Mouse (Mus musculus): ENCODE data around the gene Slc30a7. TPM values are rescaled to one million over a fixed set of nuclear protein-coding genes. Genes with fewer than 3 reads are reported as not detected.

The Slc30a7 gene
- polyA plus RNA-seq, 1 experiment from 2014 or later: 37.0 TPM

DNA sequence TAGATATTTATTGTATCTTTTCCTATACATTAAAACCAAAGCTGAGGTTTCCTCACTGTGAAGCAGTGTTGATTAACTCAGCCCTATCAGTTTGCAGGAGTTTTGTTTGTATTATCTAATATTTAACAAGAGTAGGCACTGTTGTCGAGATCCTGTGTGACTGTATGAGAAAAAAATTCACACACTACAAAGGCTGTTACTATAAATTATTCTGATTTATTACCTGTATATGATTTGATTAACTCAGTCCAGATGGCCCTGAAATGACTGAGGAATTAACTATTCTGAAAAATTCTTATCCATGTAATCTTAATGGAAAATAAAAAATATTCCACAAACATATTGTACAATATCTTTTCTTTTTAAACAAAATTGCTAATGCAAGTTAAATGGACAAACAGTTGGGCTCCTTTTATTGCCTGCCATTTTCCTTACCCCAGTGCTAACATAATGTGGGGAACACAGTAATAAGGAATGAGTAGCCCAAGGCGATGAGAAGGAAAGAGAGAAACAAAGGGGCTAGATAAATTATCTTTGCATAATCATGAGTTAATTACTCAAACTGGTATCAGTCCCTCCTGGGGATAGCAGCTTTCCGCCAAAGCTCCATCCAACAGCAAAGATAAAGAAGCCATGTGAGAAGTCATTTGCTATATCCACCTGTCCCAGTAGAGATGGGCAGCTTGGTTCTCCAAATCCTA is 57.8 kb downstream of the Slc30a7 start:
- peaks cover 17% of the 10 kb centered on the region; the same call in 1 of the 2 replicates for H3K36me3 ChIP-seq (ENCODE audit: control insufficient read depth, insufficient read depth, low read length)
- WGBS: 67% methylated on average over 3 of the region's 3 CpGs

GRCm38 (mm10) chr3:115946272-115946671 is 60.9 kb downstream of the Slc30a7 start:
- Histone ChIP-seq H3K27me3 (ENCODE audit: control insufficient read depth, insufficient read depth, low read length) (no peaks in the 10 kb centered on the region), H3K4me3 (ENCODE audit: low read depth, low read length) (no peak overlapping the region), H3K36me3 (ENCODE audit: control insufficient read depth, insufficient read depth, low read length) (peaks cover 9% of the 10 kb centered on the region; the same call in 1 of the 2 replicates), H3K27ac (ENCODE audit: low read length) (no peak overlapping the region), H3K4me2 (replicated peaks; ENCODE audit: low read depth, low read length) (no peak overlapping the region), H3K9me3 (ENCODE audit: control insufficient read depth, low read depth, low read length) (no peaks in the 10 kb centered on the region), H3K4me1 (ENCODE audit: control insufficient read depth, insufficient read depth, low read length) (no peaks in the 10 kb centered on the region), H3K9ac (replicated peaks; ENCODE audit: low read depth, low read length) (no peak overlapping the region)
- WGBS: 91% methylated on average over 8 of the region's 8 CpGs
- no peak for ATAC-seq (ENCODE audit: insufficient number of reproducible peaks, insufficient read depth, low FRiP score, low read depth)

More for the DNA sequence above, 57.8 kb downstream of the Slc30a7 start:
- Histone ChIP-seq H3K27me3 (ENCODE audit: control insufficient read depth, insufficient read depth, low read length) (no peaks in the 10 kb centered on the region), H3K4me3 (ENCODE audit: low read depth, low read length) (no peak overlapping the region), H3K4me1 (ENCODE audit: control insufficient read depth, insufficient read depth, low read length) (no peaks in the 10 kb centered on the region), H3K9me3 (ENCODE audit: control insufficient read depth, low read depth, low read length) (no peaks in the 10 kb centered on the region), H3K9ac (replicated peaks; ENCODE audit: low read depth, low read length) (no peak overlapping the region), H3K4me2 (replicated peaks; ENCODE audit: low read depth, low read length) (no peak overlapping the region), H3K27ac (ENCODE audit: low read length) (no peak overlapping the region)
- ATAC-seq (ENCODE audit: insufficient number of reproducible peaks, insufficient read depth, low FRiP score, low read depth): no peak

DNA sequence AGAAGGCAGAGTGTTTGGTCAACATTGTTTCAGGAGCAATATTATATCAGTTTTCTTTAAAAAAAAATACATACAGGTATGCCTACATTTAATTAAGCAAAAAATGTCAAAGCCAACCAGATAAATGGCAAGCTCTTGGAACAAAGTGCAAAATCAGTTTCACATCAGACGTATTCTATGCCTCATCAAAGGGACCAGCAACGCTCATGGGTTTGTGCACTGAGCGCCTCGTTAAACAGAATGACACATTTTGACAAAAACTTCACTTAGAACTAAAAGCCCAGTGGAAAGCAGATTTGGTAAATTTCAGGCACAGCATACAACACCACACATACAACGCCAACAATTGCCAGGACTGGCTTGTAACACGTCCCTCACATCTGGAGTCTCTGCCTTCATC is 62.8 kb downstream of the Slc30a7 start:
- Histone ChIP-seq H3K9me3 (ENCODE audit: control insufficient read depth, low read depth, low read length) (no peaks in the 10 kb centered on the region), H3K27ac (ENCODE audit: low read length) (no peak overlapping the region), H3K4me1 (ENCODE audit: control insufficient read depth, insufficient read depth, low read length) (no peaks in the 10 kb centered on the region), H3K27me3 (ENCODE audit: control insufficient read depth, insufficient read depth, low read length) (no peaks in the 10 kb centered on the region), H3K36me3 (ENCODE audit: control insufficient read depth, insufficient read depth, low read length) (peaks cover 7% of the 10 kb centered on the region; the same call in 1 of the 2 replicates), H3K4me3 (ENCODE audit: low read depth, low read length) (no peak overlapping the region), H3K4me2 (replicated peaks; ENCODE audit: low read depth, low read length) (no peak overlapping the region), H3K9ac (replicated peaks; ENCODE audit: low read depth, low read length) (no peak overlapping the region)
- ATAC-seq (ENCODE audit: insufficient number of reproducible peaks, insufficient read depth, low FRiP score, low read depth): no peak
- WGBS: 92% methylated on average over 6 of the region's 6 CpGs

GRCm38 (mm10) chr3:115941464-115941863 is 65.7 kb downstream of the Slc30a7 start:
- no peak overlapping the region for H3K4me3 ChIP-seq (ENCODE audit: low read depth, low read length)
- H3K4me1 ChIP-seq (ENCODE audit: control insufficient read depth, insufficient read depth, low read length): no peaks in the 10 kb centered on the region
- H3K9me3 ChIP-seq (ENCODE audit: control insufficient read depth, low read depth, low read length): no peaks in the 10 kb centered on the region
- ATAC-seq (ENCODE audit: insufficient number of reproducible peaks, insufficient read depth, low FRiP score, low read depth): no peak
- H3K4me2 ChIP-seq (replicated peaks; ENCODE audit: low read depth, low read length): no peak overlapping the region
- peaks cover 7% of the 10 kb centered on the region; the same call in 1 of the 2 replicates for H3K36me3 ChIP-seq (ENCODE audit: control insufficient read depth, insufficient read depth, low read length)
- H3K9ac ChIP-seq (replicated peaks; ENCODE audit: low read depth, low read length): no peak overlapping the region
- H3K27me3 ChIP-seq (ENCODE audit: control insufficient read depth, insufficient read depth, low read length): no peaks in the 10 kb centered on the region
- 92% methylated on average over 8 of the region's 8 CpGs for WGBS
- H3K27ac ChIP-seq (ENCODE audit: low read length): no peak overlapping the region

GRCm38 (mm10) chr3:115940510-115940909 is 66.7 kb downstream of the Slc30a7 start:
- no peak for ATAC-seq (ENCODE audit: insufficient number of reproducible peaks, insufficient read depth, low FRiP score, low read depth)
- H3K27ac ChIP-seq (ENCODE audit: low read length): no peak overlapping the region
- no peak overlapping the region for H3K4me3 ChIP-seq (ENCODE audit: low read depth, low read length)
- no peaks in the 10 kb centered on the region for H3K27me3 ChIP-seq (ENCODE audit: control insufficient read depth, insufficient read depth, low read length)
- H3K9ac ChIP-seq (replicated peaks; ENCODE audit: low read depth, low read length): no peak overlapping the region
- no peaks in the 10 kb centered on the region for H3K4me1 ChIP-seq (ENCODE audit: control insufficient read depth, insufficient read depth, low read length)
- no peaks in the 10 kb centered on the region for H3K9me3 ChIP-seq (ENCODE audit: control insufficient read depth, low read depth, low read length)
- 86% methylated on average over 4 of the region's 4 CpGs for WGBS
- H3K4me2 ChIP-seq (replicated peaks; ENCODE audit: low read depth, low read length): no peak overlapping the region
- H3K36me3 ChIP-seq (ENCODE audit: control insufficient read depth, insufficient read depth, low read length): peaks cover 7% of the 10 kb centered on the region; the same call in 1 of the 2 replicates

- no peaks in the 10 kb centered on the region for H3K27me3 ChIP-seq (ENCODE audit: control insufficient read depth, insufficient read depth, low read length)
- peaks cover 2% of the 10 kb centered on the region; the same call in 1 of the 2 replicates for H3K36me3 ChIP-seq (ENCODE audit: control insufficient read depth, insufficient read depth, low read length)
- no peaks in the 10 kb centered on the region for H3K9me3 ChIP-seq (ENCODE audit: control insufficient read depth, low read depth, low read length)
- no peak overlapping the region for H3K4me2 ChIP-seq (replicated peaks; ENCODE audit: low read depth, low read length)
- no peak overlapping the region for H3K9ac ChIP-seq (replicated peaks; ENCODE audit: low read depth, low read length)
- no peak overlapping the region for H3K4me3 ChIP-seq (ENCODE audit: low read depth, low read length)
- no peak for ATAC-seq (ENCODE audit: insufficient number of reproducible peaks, insufficient read depth, low FRiP score, low read depth)
- WGBS: 88% methylated on average over 10 of the region's 10 CpGs
- no peaks in the 10 kb centered on the region for H3K4me1 ChIP-seq (ENCODE audit: control insufficient read depth, insufficient read depth, low read length)
- no peak overlapping the region for H3K27ac ChIP-seq (ENCODE audit: low read length)
Measured at GRCm38 (mm10) chr3:115937807-115938206, 69.4 kb downstream of the Slc30a7 start.

- Histone ChIP-seq H3K4me1 (ENCODE audit: control insufficient read depth, insufficient read depth, low read length) (no peaks in the 10 kb centered on the region), H3K4me3 (ENCODE audit: low read depth, low read length) (no peak overlapping the region), H3K9me3 (ENCODE audit: control insufficient read depth, low read depth, low read length) (no peaks in the 10 kb centered on the region), H3K4me2 (replicated peaks; ENCODE audit: low read depth, low read length) (no peak overlapping the region), H3K36me3 (ENCODE audit: control insufficient read depth, insufficient read depth, low read length) (peaks cover 2% of the 10 kb centered on the region; the same call in 1 of the 2 replicates), H3K27ac (ENCODE audit: low read length) (no peak overlapping the region), H3K27me3 (ENCODE audit: control insufficient read depth, insufficient read depth, low read length) (no peaks in the 10 kb centered on the region), H3K9ac (replicated peaks; ENCODE audit: low read depth, low read length) (no peak overlapping the region)
- 56% methylated on average over 4 of the region's 4 CpGs for WGBS
- no peak for ATAC-seq (ENCODE audit: insufficient number of reproducible peaks, insufficient read depth, low FRiP score, low read depth)
Measured at GRCm38 (mm10) chr3:115936734-115937599, 70.2 kb downstream of the Slc30a7 start.

DNA sequence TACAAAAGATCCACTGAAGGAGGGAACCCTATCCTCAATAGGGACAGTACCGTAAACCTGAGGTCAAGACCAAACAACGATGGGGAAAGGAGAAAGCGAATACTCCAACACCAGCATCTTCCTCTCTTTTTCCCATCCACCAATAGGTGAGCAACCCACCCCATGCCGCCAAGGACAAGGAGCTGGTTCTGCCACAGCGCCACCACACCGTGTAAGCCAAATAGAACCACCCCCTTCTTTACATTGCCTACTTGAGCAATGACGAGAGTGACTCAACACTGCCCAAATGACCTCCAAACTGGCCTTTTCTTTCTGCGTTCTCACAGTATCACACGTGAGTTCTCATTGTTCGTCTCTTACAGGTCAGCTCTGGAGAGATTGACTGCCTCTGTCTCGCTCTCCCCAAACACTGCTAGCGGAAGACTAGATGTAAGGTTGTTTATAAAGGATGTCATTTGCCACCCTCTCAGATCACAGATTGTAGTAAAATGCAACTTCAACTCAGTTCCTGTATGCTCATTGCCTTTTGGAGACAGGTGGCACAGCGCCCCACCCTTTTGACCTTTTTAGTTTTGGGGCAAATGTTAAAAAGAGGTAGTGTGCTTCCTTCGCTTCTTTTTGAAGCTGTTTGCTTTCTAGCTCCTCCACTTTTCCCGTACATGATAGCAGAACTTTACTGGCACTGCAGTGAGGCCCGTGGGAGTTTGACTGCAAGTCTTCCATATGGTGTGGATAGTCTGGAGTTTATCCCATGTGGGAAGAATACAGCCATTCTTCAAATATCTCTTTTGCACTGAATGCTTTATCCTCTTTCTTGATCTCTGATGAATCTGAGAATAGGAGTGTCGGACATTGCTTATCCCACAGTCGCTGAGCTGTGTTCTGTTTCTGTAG is 73.7 kb downstream of the Slc30a7 start:
- WGBS: 82% methylated on average over 18 of the region's 18 CpGs
- Histone ChIP-seq H3K27ac (ENCODE audit: low read length) (no peak overlapping the region), H3K36me3 (ENCODE audit: control insufficient read depth, insufficient read depth, low read length) (peaks cover 4% of the 10 kb centered on the region; the same call in 1 of the 2 replicates), H3K4me3 (ENCODE audit: low read depth, low read length) (no peak overlapping the region), H3K9me3 (ENCODE audit: control insufficient read depth, low read depth, low read length) (no peaks in the 10 kb centered on the region), H3K9ac (replicated peaks; ENCODE audit: low read depth, low read length) (no peak overlapping the region), H3K27me3 (ENCODE audit: control insufficient read depth, insufficient read depth, low read length) (no peaks in the 10 kb centered on the region), H3K4me1 (ENCODE audit: control insufficient read depth, insufficient read depth, low read length) (no peaks in the 10 kb centered on the region), H3K4me2 (replicated peaks; ENCODE audit: low read depth, low read length) (no peak overlapping the region)
- ATAC-seq (ENCODE audit: insufficient number of reproducible peaks, insufficient read depth, low FRiP score, low read depth): no peak
